Mouse (Mus musculus): ENCODE data around the gene Tekt3.

Tekt3 gene

DNA sequence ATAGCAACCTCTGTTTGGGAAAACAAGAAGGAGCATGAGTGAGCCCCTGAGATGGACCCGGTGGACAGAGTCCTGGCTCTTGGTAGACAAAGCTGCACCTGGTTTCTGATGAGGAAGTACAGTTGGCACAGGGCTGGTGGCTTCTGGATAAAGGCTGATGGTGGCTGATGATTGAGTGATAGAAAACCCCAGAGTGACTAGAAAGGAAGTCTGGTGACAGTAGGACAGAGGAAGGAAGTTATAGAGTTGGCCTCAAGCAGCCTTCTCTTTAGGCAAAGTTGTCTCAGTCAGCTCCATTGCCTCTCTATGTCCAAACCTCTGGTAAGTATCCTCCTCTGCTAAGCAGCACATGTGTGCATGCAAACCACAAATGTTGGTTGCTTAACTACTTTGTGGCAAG, 1.5 kb upstream of the Tekt3 start:
- DNase-seq = no peak

DNA sequence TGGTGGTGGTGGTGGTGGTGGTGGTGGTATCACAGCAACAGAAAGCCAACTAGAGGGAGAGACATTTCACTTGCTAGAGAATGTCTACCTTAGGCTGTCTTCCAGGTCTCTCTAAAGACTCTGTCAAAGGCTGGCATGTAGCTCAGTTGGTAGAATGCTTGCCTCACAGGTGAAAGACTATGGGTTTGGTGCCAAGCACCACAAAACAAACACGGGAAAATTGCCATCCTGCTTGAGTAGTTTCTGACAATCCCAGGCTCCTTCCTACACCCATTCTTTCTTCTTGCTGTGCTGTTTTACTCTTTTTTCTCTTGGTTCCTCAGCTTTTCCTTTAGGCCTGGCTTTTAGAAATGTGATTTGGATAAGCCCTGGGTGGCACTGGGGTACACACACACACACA, 5.1 kb downstream of the Tekt3 start:
- DNase-seq = no peak

DNA sequence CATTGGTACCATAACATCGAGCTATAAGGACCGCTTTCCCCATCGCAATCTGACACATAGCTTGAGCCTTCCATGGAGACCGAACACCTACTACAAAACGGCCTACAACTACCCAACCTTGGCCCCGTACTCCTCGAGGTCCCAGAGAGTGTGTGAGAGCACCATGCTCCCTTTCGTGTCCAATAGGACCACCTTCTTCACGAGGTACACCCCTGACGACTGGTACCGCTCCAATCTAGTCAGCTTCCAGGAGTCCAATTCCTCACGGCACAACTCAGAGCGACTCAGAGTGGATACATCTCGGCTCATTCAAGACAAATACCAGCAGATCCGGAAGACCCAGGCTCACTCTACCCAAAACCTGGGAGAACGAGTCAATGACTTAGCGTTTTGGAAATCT, 8.6 kb downstream of the Tekt3 start:
- no peak for DNase-seq

DNA sequence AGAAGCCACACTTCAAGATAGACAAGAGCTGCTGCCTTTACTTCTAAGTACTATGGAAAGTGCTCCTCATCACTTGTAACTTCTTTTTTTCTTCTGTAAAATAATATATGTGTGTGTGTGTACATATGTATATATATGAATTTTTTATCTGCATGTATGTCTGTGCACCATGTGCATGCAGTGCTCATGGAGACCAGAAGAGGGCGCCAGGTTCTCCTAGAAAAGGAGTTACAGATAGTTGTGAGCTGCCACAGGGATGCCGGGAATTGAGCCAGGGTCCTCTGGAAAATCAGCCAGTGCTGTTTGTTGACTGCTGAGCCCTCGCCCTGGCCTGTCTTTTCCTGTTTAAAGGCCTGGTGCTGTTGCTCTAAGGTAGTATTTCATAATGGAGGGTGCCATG, 23.1 kb downstream of the Tekt3 start:
- no peak for DNase-seq

DNA sequence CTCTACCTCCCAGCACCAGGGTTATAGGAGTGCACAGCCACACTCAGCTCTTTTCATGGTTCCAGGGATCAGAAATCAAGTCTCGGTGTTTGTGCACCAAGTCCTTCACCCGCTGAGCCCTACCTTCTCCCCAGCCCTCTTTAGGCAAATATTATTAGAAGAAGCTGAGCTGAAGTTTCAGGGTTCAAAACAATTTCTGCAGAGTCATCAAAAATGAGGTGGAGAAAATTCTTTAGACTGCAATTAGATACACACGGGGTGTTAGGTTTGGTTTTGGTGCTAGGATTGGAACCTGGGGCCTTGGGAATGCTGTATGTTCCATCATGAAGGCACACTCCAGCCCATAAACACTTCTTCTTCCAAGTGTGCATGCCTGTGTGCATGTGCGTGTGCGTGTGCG, 27.2 kb downstream of the Tekt3 start:
- DNase-seq = no peak

DNA sequence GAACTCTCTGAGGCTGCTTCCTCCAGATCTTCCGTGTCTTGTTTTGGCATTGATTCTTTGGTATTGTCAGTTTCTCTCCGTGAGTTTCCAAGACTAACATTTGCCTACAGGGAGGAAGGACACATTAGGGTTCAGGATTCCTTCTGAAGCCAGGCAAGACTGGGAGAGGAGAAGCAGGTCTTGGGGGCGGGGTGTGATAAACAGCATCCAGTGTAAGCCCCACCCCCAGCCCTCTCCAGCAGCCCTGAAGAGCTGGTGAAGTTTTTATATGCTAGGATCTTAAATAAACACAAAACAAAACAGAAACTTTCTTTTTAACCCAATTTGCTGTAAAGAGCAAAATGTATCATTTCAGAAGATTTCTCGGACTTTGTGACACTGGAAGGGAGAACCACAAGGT, 28.8 kb downstream of the Tekt3 start:
- no peak for DNase-seq

DNA sequence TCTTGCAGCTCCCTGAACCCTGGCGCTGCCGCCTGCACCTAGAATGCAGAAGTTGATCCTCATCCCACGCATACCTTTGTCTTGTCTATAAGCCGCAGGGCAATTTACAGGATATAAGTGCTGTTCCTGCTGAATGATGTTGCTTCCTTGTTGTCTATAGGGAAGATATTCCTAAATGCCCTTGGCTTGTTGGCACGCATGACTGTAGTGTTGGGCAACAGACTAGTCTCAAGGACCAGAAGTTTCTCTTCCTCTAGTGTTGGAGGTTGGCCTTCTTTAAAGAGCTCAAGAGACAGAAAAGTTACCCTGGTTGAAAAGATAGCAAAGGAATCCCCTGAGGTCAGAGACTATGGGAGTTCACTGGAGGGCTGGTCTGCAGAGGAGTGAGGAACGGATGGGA, 29.5 kb downstream of the Tekt3 start:
- DNase-seq = no peak

DNA sequence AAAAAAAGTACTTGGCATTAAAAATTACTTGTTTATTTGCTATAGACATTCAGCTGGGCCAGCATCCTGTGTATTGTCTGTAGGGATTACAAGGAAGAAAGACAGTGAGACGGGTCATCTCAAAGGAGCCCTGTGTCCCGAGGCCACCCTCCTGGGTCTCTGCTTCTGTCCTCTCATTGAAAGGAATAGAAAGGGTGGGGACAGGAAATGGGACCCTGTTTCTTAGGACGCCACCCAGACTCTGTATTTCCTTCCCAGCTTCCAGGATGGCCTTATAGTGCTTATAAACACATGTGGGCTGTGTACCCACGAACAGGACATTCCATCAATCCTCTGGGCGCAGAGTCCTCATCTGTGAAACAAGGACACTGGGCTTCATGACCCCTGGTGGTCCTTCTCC, 30.8 kb downstream of the Tekt3 start:
- DNase-seq = no peak

DNA sequence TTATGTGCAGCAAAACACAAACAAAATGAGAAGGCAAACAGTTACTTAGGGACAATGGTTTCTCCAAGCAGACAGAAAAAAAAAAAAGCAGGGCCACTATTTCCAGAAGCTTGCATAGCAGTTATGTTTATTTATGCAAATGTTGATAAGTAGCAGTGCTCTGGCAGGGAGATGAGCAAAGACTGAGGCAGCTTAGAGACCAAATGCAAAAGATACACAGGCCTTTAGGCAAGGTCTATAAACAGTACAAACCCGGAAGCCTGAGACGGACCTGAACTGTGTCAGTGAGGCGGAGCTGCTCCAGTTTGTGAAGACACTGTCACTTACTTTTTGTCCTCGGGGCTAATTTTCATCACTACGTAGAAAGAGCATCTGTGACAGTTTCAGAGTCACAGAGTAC, 32.1 kb downstream of the Tekt3 start:
- DNase-seq = no peak

DNA sequence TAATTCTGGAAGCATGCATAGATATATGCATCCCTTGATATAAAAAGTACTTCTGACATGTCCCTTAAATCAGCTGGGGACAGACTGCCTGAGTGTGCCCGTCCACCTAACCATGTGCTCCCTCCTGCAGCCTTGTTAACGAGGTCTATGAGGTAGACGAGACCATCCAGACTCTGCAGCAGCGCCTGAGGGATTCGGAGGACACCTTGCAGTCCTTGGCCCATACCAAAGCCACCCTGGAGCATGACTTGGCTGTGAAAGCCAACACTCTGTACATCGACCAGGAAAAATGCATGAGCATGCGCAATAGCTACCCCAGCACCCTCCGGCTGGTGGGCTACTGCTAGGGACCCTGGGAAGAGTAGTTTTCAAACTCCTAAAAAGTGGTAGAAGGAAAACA, 33.0 kb downstream of the Tekt3 start:
- DNase-seq = no peak

DNA sequence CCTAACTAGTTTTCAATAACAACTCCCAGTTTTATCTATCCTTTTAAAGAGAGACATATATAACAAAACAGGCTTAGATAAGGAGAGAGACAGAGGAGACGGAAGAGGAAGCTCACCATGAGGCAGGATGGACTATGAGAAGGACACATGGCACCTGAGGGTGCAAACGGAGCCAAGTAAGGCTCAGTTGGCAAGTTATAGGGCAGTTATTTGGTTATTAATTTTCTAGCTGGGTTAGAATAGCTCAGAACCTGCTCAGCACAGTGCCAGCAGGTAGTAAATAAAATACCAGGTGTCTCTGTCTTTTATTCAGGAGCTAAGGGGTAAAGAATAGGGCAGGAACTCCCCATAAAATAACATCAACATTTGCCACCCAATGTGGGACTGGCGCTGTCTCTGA, 36.6 kb downstream of the Tekt3 start:
- DNase-seq = no peak

DNA sequence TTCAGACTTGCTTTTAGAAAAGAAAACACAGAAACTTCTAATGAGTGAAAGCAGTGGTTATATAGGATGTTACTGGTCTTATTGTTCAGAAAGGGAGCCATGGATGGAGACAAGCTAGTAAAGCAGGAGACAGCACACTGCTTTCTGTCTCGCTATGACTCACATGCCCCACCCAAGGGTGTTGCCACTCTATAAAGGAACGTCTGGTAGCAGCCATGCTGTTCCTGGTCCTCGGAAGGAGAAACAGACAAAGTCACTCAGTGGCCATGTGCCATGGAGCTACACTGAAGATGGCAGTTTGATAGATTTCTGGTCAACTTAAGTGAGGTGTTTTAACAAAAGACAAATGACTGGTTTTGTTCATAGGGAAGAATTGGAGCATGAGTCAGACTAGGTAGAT, 37.9 kb downstream of the Tekt3 start:
- DNase-seq = no peak

DNA sequence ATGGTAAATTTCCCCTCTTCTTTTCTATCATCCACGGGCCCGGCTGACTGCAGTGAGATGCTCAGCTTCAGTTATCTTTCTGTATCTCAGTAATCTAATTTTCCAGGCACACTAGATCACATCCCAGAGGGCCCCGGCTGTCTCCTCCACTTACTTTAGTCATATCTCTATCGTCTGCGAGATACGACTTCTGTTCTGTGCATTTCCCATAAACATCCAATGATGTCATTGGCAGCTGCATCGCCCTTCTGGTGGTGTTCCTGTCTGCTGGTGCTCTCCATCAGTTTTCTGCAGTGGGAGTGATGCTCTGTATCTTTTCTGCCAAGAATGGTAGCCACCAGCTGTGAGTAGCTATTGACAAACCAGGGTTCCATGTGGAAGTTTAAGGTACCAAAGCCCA, 41.8 kb downstream of the Tekt3 start:
- no peak for DNase-seq

DNA sequence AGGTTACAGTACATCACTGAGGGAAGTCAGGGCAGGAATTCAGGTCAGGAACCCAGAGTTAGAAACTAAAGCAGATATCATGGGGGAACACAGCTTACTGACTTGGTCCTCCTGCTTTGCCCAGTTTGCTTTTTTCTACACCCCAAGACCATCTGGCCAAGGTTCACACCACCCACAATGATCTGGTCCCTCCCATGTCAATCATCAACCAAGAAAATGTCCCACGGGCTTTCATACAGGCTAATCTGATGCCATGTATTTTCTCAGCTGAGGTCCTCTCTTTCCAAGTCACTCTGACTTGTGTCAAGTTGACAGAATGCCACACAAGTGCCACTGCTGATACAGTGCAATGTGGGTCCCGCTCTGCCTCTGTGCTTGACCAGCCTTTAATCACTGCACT, 42.6 kb downstream of the Tekt3 start:
- DNase-seq = no peak

DNA sequence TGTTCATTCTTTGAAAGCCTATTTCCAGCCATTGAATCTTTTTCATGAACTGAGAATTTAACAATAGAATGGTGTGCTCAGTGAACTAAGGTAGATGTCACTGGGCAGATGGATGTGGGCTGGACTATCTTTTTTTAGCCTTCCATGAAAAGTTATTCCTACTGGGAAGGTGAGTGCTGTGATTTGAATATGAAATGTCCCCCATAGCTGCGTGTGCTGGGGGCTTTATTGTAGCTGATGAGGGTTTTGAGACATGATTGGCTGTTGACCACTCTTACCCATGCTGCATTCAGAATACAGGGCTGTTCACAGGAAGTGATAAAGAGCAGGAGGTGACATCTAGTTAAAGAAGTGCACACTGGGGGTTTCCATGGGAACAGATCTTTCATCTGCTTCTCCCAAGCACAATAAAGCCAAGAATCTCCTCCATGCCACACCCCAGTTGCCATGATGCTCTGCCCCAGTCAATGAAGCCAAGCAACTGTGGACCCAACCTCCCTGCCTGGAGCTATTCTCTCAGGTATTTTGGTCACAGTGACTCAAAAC, 47.8 kb downstream of the Tekt3 start:
- no peak for DNase-seq

DNA sequence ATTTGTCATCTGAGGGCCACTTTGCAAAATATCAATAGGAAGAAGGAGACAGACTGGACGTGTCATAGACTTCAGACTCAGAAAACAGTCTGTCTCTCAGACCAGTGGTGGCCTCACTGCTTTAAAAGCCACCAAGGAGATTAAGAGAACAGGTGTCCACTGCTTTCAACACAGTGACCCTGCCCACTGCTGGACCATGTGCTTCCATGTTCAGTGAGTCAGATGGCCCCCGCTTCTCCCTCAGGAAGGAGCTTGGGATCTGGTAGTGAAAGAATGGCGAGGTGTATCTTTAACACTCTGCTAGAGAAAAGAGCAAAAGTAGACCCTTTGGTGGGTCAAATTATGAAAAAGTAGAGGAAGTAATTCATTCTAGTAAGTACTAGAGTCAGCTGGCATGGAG, 48.9 kb downstream of the Tekt3 start:
- no peak for DNase-seq

DNA sequence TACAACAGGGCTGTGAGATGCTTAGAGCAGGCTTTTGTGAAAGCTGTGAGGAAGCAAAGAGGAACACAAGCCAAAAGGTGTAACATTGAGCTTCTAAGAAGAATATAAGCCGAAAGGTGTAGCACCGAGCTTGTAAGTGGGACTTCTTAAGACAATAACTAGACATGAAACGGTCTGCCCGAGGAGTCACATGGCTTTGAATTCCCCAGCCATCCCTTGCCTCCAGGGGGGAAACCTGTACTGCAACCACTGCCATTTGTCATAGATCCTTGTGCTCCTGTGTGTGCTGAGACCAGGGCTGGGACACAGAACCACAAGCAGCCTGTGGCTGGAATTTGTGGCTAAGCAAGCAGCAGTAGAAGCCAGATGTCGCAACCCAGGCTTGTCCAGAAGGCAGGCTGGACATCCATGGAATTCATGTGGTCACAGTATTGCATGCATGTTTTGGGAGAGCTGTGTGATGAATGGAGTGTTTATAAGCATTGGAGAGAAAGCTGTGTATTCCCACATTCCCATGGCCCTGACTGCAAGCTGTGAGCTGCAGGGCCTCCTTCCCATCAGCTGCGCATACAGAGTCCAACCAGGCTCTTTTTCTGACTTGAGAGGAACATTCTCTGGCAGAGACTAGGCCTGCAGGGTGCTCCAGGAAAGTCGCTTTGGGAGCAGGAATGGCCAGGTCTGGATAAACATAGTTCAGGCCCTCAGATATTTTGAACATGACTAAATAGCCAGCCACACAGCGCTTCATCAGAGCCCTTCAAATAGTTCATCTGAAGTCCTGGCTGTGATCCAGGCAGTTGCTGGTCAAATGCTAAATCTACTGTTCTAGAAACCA, 53.6 kb downstream of the Tekt3 start:
- DNase-seq = no peak

DNA sequence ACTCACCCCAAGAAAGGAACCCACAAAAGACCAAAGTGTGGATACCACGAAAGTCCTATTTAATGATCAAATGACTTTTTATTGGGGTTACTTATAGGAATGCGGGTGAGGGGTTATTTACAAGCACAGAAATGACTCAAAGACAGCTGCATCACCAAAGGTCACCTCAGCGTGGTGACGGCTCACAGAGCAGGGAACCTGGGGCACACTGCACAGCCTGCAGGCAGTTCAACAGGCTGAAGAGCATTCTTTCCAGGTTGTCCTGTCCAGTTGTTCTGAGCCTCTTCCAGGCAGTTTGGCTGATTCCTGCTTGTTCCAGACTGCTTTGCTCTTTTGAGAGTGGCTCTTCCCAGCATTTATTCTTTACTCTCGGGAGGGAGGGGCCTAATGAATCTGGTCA, 55.2 kb downstream of the Tekt3 start:
- DNase-seq = no peak

DNA sequence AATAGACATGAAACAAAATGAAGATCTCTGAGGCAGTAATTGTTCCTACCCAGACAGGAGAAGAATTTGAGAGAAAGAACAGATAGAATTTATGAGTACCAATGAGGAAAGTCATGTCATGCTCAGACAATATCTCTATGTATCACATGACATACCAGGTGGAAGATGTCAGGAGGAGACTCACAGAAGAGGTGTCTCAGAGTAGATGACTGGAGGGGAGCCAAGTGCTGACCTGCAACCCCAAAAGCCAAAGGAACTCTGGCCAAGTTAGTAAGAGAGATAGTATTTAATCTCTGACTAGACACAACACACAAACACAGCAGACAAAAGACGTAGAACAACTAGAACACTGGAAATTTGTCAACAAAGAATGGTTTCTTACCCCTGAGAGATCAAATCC, 55.8 kb downstream of the Tekt3 start:
- DNase-seq = no peak

DNA sequence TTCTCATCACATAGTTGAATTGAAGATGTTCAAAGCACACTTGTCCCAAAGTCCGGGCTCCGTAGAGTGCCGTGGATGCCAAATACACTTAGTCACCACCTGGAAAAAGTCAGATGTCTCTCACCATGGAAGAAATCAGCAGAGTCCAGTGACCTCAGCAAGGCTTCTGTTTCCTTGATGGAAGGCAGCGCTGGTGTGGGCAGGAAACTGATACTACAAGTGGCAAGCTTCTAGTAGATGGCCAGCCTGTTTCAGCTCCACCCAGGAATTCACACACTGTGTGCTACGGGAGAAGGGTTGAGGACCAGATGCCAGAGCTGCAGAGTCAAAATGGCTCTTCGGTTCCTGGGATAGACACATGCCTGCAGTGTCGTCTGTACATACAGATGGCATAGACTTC, 58.3 kb downstream of the Tekt3 start:
- DNase-seq = no peak

DNA sequence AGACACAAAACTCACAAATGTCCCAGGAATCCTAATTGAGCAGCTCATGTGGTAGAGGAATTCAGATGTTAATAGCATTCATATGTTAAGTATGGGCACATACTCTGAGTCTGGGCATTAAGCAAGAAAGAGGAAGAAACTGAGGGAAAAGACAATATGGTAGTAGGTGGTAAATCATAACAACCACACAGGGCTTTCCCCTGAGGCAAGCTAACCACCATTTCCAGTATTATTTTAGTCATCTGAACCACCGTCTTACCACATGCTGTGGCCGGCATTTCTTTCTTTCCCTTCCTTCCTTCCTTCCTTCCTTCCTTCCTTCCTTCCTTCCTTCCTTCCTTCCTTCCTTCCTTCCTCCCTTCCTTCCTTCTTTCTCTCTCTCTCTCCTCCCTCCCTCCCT, 60.8 kb downstream of the Tekt3 start:
- DNase-seq = no peak

DNA sequence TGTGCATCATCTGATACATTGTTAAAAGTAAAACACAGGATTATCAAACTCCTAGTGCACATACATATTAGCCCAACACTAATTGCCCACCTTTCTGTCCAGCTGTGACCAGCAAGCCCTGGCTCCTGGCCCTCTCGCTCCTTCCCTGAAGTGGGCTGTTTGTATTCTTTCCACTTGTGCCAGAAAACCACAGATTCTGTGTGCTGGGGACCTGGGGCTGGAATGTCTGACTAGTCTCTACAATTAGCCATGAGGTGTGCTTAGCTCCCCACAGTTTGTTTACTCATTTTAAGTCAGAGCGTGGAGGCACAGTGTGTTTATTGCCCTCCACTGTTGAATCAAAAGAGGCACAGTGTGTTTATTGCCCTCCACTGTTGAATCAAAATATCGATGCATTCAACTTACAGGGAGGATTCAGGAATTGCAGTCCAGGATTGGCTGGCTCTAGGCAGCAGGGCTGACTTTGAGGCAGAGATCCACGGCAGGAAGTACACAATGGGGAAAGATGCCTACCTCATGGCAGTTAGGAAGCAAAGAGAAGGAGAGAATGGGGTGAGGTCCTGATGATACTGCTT, 61.4 kb downstream of the Tekt3 start:
- no peak for DNase-seq

DNA sequence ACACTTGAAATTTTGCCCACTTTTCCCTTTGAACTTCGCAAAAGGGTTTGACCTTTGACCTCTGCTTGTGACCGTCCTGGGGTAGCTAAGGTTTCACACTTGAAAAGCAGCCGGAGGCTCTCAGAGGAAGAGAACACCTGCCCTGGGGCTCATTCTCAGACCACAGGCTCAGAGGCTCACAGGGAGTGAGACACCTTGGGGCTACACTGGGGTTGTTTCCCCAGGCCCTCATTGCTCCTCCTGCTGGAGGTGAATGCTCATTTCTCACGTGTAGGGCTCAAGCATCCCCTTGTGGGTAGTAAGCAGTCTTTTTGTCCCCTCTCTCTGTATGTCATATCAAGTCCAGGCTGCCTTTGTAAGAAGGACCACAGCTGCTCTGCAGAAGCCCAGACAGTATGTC, 62.9 kb downstream of the Tekt3 start:
- DNase-seq = no peak

DNA sequence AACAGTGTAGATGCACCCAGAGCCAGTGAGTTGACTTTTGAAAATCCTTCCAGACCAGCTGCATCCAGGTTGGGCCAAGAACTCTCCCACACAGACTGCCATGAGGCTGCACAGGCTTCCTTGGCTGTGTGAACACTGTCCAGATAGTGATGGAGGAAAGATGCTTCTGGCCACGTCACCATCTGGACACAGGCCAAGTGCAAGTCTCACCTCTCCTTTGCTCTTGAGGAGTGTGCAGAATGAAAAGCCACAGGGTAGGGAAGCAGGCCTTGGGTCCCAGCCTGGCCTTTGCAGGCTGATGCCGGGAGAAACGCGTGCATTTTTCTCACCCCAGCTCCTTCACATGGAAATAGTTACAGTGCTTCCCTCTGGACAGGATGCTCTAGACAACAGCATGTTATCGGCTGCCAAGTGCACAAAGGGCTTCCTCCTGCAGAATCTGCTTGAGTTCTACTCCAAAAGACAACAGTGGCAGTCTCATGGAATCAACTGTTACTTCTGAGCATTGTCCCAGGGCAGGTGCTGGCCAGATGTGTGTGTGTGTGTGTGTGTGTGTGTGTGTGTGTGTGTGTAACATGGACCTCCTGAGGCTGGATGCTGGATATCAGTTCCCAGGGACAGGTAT, 64.5 kb downstream of the Tekt3 start:
- DNase-seq = peak in 1 of 2 experiments; percentile 21

Data from cerebellum, postnatal 25 days (tissue).